Mouse (Mus musculus) cerebellum, adult 18-20 months (tissue): Measurements from ENCODE around the gene Gm6034.
"Not testable (repeated sequence)": the region's sequence is repeated elsewhere in the genome, so short reads cannot be mapped to it uniquely, and the experiment has no call there.

Experiments
- DNase-seq, 2 experiments: peaks; one replicate each; pipeline ENCODE4 v3.0.0; 2021

The Gm6034 gene

DNA sequence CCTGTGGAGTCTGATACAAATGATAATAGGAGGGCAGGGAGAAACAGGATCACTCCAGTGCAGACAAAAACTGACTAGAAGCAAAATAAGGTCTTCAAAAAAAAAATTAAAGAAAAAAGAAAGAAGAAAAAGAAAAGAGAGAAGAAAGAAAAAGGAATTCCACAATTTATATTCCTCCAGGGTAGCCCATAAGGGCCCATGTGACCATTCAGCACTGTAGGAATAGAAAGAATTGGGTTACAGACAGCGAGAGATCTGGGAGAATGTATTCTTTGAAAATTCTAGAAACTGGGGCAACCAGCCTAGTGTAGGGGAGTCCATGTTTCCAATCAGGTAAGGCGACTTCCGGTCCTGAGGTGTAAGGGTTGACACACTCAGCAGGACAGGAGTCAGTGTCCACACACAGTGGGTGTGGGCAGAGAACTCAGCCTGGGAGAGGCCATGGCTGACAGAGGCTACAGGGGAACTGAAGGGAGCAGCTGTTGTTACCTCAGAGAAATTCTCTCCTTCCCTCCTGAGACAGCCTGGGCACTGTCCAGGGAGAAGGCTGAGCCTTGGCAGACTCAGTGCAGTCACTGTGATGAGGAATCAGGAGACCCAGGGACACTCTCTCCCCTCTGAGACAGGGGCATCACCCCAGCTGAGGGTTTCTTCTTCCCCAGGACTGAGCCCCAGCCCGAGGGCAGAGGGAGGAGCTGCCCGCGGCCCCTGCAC is 39.9 kb downstream of the Gm6034 start:
- DNase-seq, result peak in 1 of 2 experiments; percentile 3

- DNase-seq, result peak; percentile 4 to 15
Observed at GRCm38 (mm10) chr17:36083266-36083869, 40.6 kb downstream of the Gm6034 start.

DNA sequence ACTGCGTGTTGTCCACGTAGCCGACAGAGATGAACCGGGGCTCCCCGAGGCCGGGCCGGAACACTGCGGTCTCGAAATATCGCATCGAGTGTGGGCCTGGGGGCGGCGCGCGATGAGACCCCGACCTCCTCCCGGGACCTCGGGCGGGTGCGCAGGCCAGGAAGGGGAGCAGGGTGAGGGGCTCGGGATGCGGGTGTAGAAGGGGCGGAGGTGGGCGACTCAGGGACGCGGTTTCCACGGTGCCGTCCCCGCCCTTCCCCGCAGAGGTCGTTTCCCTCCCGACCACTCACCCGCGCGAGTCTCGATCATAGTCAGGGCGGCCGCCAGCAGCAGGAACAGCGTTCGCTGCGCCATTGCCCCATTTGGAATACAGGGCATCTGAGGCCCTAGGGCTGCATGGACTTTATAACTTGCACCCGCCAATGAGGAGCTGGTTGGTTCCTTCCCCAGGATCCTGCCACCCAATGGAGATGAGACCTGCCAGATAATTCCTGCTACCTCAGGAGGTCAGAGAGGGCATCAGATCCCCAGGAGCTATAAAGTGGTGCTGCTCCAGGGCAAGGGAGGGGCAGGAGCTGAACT is 41.2 kb downstream of the Gm6034 start:
- peak in 1 of 2 experiments; percentile 3 for DNase-seq

GRCm38 (mm10) chr17:36085976-36086375 is 43.2 kb downstream of the Gm6034 start:
- DNase-seq, result not testable (repeated sequence)

DNA sequence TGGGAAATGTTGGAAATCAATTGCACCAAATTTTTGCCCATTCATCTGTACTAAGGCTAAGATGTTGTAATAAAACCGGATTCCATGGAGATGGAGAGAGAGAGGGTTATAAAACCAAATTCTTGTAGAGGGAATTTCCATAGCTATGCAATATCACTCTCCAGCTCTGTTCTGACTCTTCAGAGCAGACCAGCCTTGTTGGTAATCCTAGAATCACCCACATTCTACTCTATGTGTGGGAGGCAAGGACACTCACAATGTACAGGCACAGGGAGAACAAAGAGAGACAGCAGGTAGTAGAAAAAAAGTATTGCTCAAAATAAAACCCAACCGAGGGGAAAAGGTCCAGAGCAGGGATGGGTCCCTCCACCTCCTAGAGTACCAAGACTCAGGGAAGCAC is 49.2 kb downstream of the Gm6034 start:
- DNase-seq, result not testable (repeated sequence)

DNA sequence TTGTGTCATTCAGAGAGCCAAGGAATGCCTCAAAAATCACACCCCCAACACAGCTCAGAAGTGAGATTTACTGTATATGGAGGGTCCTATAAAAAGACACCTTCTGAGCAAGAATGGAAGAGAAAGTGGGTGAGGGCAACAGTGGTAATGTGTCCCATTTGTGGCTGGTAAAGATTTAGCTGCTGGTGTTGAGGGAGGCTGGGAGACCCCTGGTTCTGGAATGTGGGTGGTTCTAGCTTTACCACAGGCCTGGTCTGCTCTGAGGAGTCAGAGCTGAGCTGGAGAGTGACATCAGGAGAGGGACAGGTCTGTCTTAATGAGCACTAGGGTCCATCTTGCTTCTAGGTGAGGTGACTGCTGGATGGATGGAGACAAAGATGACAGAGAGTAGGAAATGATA is 49.8 kb downstream of the Gm6034 start:
- DNase-seq, result not testable (repeated sequence)

DNA sequence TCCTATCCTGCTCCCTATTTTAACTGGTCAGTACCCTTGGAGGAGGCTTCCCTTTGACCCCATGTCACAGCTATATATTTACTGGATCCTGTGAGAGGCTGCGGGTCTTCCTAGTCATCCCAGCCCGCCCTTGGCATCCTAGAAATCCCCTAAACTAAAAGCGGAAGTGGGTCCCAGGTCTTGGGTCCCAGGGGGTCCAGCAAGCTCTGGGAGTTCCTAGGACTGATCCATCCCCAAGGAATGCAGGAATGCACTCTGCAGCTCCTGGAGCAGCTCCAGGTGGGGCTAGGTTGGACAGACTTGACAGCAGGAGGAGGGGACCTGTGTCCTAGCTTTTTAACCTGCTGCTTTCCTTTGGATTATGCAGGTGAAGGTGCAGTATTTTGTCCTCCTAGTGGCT is 51.2 kb downstream of the Gm6034 start:
- DNase-seq, result no peak

DNA sequence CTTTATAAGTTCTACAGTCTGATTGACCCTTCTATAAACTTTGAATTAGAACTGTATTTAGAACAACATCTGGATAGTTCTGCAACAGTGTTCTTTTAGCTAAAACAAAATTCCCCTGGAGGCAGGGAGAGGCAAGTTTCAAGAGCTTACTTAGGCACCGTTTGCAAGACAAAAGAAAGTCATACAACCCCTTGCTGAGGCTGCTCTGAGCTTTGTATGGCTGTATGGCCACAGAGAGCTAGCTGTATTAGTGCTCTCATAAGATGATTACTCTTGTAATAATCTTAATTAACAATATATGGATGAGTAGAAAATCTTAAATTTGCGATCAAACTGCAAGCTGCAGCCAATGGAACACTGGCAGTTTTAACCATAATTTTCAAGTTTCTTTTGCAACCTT is 56.8 kb downstream of the Gm6034 start:
- DNase-seq, result not testable (repeated sequence)

DNA sequence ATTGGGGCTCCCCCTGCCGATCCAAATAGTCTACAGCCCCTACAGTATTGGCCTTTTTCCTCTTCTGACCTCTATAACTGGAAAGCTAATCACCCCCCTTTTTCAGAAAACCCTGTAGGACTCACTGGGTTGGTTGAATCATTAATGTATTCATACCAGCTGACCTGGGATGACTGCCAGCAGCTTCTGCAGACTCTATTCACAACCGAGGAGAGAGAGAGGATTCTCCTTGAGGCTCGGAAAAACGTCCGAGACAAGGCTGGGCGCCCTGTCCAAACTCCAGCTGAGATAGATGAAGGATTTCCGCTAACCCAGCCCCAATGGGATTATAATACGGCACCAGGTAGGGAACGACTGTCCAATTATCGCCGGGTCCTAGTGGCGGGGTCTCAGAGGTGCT is 59.3 kb downstream of the Gm6034 start:
- peak in 1 of 2 experiments; percentile 9 for DNase-seq
